Mouse (Mus musculus): Measurements from ENCODE around the gene B3gnt2.

DNA sequence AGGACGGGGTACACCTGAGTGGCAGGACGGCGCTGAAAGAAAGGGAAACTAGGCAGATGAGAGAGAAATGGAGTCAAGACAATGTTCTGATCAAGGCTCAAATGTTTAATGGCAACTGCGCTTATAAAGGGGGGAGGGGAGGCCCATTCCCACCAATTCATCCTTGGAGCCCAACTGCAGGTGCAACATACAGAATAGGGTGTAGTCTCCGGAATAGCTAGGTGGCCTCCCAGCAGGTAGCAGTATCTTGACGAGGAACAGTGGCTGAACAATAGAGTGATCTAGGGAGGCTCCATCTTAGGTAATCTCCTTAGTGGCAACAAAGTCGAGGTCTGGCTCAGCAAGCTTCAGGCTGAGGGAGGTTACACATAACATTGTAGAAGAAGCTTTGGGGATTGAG, 113.4 kb downstream of the B3gnt2 start:
- TF ChIP-seq CTCF (IDR thresholded peaks at IDR 0.05; ENCODE audit: extremely low read depth, insufficient read depth, insufficient read length, insufficient replicate concordance) (no peak), POLR2A (IDR thresholded peaks at IDR 0.05; ENCODE audit: low read depth, low read length) (no peak)

Measured in spleen, adult 2 months (tissue).